Mouse (Mus musculus) MEL (cell line): ENCODE results near the gene Fcho1.

Experiments
- CHD2 ChIP-seq: IDR thresholded peaks from 2 replicates; pipeline ENCODE4 v1.6.1; 2011; ENCODE audit warnings: low read length, improper control_type of control experiment
- CTCF ChIP-seq, 3 experiments: IDR thresholded peaks in 2 of 3; conservative IDR thresholded peaks in 1 of 3; 2 replicates each; pipeline ENCODE4 v1.5.1; 2011 to 2012; ENCODE audit warnings: low read length in 3 of 3, low read depth in 2 of 3, mild to moderate bottlenecking in 2 of 3, improper control_type of control experiment in 1 of 3, inconsistent platforms in 1 of 3, mixed read lengths in 1 of 3, moderate library complexity in 1 of 3; ENCODE audit not compliant: control insufficient read depth in 1 of 3, insufficient read depth in 1 of 3, poor library complexity in 1 of 3, severe bottlenecking in 1 of 3
- GABPA ChIP-seq: IDR thresholded peaks from 2 replicates; pipeline ENCODE4 v1.6.1; 2012; ENCODE audit warnings: low read depth, mild to moderate bottlenecking, inconsistent platforms, low read length, improper control_type of control experiment, moderate library complexity
- JUND ChIP-seq: IDR thresholded peaks from 2 replicates; pipeline ENCODE4 v1.6.1; 2011; ENCODE audit warnings: low read depth, mild to moderate bottlenecking, improper control_type of control experiment, low read length
- MXI1 ChIP-seq: IDR thresholded peaks from 2 replicates; pipeline ENCODE4 v1.6.1; 2011; ENCODE audit warnings: mild to moderate bottlenecking, low read depth, low read length, improper control_type of control experiment
- NELFE ChIP-seq: IDR thresholded peaks from 2 replicates; pipeline ENCODE4 v1.6.1; 2011; ENCODE audit warnings: low read depth, low read length, improper control_type of control experiment
- UBTF ChIP-seq: IDR thresholded peaks from 2 replicates; pipeline ENCODE4 v1.6.1; 2012; ENCODE audit warnings: low read depth, mild to moderate bottlenecking, inconsistent platforms, low read length, improper control_type of control experiment, moderate library complexity, borderline replicate concordance; ENCODE audit not compliant: insufficient read depth

DNA sequence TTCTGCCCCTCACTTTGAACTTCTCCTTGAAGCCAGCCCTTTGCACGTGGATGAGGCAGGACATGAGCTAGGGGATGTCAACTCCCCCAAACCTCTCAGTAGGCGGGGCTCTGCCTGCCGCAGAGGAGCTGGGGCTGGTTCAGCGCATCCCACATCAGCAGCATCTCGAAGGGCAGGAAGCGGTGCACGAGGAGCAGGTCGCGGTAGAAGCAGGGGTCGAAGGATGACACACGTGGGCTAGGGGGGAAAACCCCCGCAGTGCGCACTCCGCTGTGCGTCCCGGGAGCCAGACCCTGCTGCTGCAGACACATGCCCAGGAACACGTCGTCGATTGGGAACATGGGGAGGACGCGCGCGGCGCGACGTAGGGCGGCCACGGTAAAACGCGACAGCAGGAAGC, 33.0 kb downstream of the Fcho1 start:
- TF ChIP-seq CTCF (IDR thresholded peaks at IDR 0.05 in 2 of 3, conservative IDR thresholded peaks at IDR 0.05 in 1 of 3; ENCODE audit: control insufficient read depth in 1 of 3, insufficient read depth in 1 of 3, low read depth in 2 of 3, low read length in 3 of 3, poor library complexity in 1 of 3, severe bottlenecking in 1 of 3) (no peak), UBTF (no peak), CHD2 (no peak), JUND (no peak), NELFE (no peak), MXI1 (no peak), GABPA (no peak)
